Mouse (Mus musculus): ENCODE measurements around the gene Ttc7.
A peak's percentile ranks its signal among the peaks of the same experiment; 100 is the strongest.
"Not testable (repeated sequence)": the region's sequence is repeated elsewhere in the genome, so short reads cannot be mapped to it uniquely, and the experiment has no call there.

The Ttc7 gene

GRCm38 (mm10) chr17:87286481-87287143, 3.9 kb downstream of the Ttc7 start:
- no peak for DNase-seq

- no peak for DNase-seq
Observed at GRCm38 (mm10) chr17:87287197-87287777, 4.6 kb downstream of the Ttc7 start.

- no peak for DNase-seq
Observed at GRCm38 (mm10) chr17:87288131-87288530, 5.4 kb downstream of the Ttc7 start.

GRCm38 (mm10) chr17:87289367-87289766, 6.7 kb downstream of the Ttc7 start:
- no peak for DNase-seq

GRCm38 (mm10) chr17:87291037-87291436, 8.4 kb downstream of the Ttc7 start:
- no peak for DNase-seq

- DNase-seq = no peak
Observed at GRCm38 (mm10) chr17:87291782-87292181, 9.1 kb downstream of the Ttc7 start.

GRCm38 (mm10) chr17:87293125-87293524, 10.4 kb downstream of the Ttc7 start:
- DNase-seq = no peak

GRCm38 (mm10) chr17:87295738-87296137, 13.1 kb downstream of the Ttc7 start:
- DNase-seq = no peak

- DNase-seq = not testable (repeated sequence)
Observed at GRCm38 (mm10) chr17:87296701-87297100, 14.0 kb downstream of the Ttc7 start.

GRCm38 (mm10) chr17:87298944-87299343, 16.3 kb downstream of the Ttc7 start:
- no peak for DNase-seq

GRCm38 (mm10) chr17:87300340-87300739, 17.7 kb downstream of the Ttc7 start:
- no peak for DNase-seq

GRCm38 (mm10) chr17:87301607-87302006, 18.9 kb downstream of the Ttc7 start:
- DNase-seq = not testable (repeated sequence)

- DNase-seq = no peak
Observed at GRCm38 (mm10) chr17:87302014-87302794, 19.5 kb downstream of the Ttc7 start.

GRCm38 (mm10) chr17:87304151-87304894, 21.6 kb downstream of the Ttc7 start:
- no peak for DNase-seq

- DNase-seq = no peak
Observed at GRCm38 (mm10) chr17:87305065-87305464, 22.4 kb downstream of the Ttc7 start.

- DNase-seq = no peak
Observed at GRCm38 (mm10) chr17:87306746-87307145, 24.1 kb downstream of the Ttc7 start.

GRCm38 (mm10) chr17:87309073-87309788, 26.5 kb downstream of the Ttc7 start:
- no peak for DNase-seq

- DNase-seq = no peak
Observed at GRCm38 (mm10) chr17:87310497-87310896, 27.8 kb downstream of the Ttc7 start.

- no peak for DNase-seq
Observed at GRCm38 (mm10) chr17:87312351-87312750, 29.7 kb downstream of the Ttc7 start.

GRCm38 (mm10) chr17:87312924-87313870, 30.5 kb downstream of the Ttc7 start:
- peak; percentile 31 for DNase-seq

GRCm38 (mm10) chr17:87314121-87314520, 31.4 kb downstream of the Ttc7 start:
- no peak for DNase-seq

Data from cerebellum, adult 9-11 months (tissue).